Mouse (Mus musculus) heart, postnatal 10 days (tissue): ENCODE measurements around the gene Pld6. TPM values are rescaled to one million over a fixed set of nuclear protein-coding genes. Genes with fewer than 3 reads are reported as not detected.
"Not testable (repeated sequence)": the region's sequence is repeated elsewhere in the genome, so short reads cannot be mapped to it uniquely, and the experiment has no call there.

ENCODE experiments used
- DNase-seq, 2 experiments: peaks; one replicate each; pipeline ENCODE4 v3.0.0; 2021
- intact Hi-C: fragments of 180-260 bp; cut with DNase I; formaldehyde crosslinking; loops from one replicate; pipeline ENCODE4 v1.15.1; 2025
- total RNA-seq, 2 experiments: library from RNA; stranded (reverse); gene quantifications; 2 replicates each; pipeline ENCODE4 v1.2.3; 2021

The Pld6 gene
- total RNA-seq, 2 experiments from 2014 or later: 0.82 to 1.9 TPM

DNA sequence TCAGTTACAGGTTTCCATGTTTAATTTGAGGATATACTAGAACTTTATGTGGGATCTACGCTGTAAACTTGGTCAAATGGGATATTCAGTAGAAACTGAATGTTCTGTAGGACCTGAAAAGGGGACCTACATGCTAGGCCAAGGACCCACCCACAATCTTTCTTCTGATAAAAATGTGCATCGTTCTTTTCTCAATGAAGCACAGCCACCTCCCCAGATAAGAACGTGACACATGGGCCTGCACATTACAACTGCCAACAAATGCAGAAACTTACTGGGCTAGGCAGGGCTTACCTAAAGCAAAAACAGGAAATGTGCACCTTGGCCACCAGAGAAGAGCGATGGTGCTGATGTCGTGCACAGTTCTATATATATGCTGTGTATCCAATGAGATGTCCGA is 32.9 kb downstream of the Pld6 start:
- intact Hi-C loops: no loop called here
- DNase-seq: no peak

DNA sequence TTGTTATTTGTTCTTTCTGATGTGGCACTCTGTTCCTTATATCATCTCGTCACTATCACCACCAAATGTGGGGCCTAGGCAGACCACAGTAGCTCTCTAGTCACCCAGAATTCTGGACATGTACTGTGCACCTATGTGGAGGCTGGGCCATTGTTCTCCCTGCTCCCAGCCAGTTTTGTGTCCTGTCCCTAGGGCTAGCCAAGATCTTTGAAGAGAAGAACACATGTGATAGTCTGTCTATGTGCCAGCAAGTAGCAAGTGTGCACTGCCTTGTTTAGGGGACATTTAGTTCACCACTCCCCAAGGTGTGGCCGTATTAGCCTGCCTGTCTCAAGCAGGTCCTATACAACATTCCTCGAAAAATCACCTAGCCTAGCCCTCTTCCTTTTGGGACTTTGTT is 38.4 kb downstream of the Pld6 start:
- intact Hi-C loops: loop anchor here (5.0 to 10.0 kb wide), 2 partner anchors 107 to 224 kb away; partner anchors contain the start of gene Zkscan17

DNA sequence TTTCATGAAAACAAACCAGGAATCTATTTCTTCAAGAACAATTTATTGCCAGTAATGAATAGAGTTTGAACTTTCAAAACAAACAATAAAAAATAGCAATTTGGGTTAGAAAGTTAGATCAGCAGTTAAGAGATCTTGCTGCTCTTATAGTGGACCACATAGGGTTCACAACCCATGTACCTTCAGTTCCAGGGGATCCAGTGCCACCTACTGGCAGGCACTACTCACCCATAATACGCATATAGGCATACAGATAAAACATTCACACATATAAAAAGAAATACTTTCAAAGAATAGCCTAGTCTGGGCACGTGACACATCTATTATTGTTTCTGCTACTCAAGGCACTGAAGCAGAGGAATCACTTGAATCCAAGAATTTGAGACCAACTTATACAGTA is 40.8 kb downstream of the Pld6 start:
- DNase-seq: peak; percentile 65 to 75
- intact Hi-C loops: loop anchor here (1.0 to 10.0 kb wide), 3 partner anchors 104 to 222 kb away; partner anchors contain the start of gene Zkscan17

More for the DNA sequence above, 38.4 kb downstream of the Pld6 start:
- DNase-seq: no peak

DNA sequence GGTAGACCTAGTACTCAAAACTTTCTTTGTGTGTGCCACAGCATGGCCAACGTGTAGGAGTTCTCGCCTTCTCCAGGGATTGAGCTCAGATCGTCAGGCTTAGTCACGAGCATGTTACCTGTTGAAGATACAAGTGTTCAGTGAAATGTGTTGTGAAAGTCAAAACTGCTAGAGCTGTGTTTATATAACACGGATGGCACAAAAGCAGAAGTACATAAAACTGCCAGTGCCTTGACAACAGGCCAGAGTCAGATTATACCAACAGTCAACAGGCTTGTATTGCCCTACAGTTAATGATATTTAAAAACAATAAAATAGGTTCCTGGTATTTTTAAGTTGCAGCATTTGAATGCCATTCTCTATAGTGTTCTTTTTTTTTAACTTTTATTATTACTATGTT is 41.6 kb downstream of the Pld6 start:
- intact Hi-C loops: loop anchor here (1.0 to 10.0 kb wide), 3 partner anchors 104 to 221 kb away; partner anchors contain the start of gene Zkscan17
- no peak for DNase-seq

DNA sequence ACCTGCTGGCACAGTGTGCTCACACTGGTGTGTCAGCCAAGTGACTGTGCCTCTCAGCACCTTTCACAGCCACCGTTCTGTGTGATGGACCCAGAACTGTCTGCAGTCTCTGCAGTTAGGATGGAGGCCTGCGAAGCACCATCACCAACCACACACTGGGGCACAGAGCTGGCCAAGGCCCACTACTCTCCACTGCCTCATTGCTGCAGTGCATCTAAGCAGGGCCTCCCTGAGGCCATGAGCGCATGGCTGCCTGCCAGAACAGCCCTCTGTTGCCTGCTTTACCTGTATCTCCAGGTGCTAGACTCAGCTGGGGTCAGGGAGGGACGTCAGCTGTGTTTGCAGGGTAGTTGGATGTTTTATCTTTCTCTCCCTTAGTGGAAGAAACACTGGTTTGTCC is 43.1 kb downstream of the Pld6 start:
- intact Hi-C loops: loop anchor here (10.0 kb wide), 1 partner anchor 220 kb away; the partner anchor contains the start of gene Zkscan17
- DNase-seq: no peak

DNA sequence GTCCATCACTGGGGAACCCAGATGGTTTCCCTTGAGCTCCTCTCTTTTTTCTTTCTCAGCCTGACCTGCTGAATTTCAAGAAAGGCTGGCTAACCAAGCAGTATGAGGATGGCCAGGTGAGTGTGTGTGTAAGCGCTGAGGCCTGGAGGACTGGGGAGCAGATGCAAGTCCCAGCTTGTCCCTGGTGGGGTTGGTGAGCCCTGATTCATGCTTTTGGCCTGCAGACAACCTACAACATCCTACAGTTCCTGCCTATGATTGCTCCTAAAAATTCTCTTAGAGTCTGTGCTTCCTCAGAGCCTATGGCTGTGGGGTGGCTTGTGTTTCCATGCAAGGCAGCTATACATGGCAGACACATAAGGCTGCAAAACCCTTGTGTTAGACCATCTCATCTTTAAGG is 43.7 kb downstream of the Pld6 start:
- no peak for DNase-seq
- intact Hi-C loops: loop anchor here (10.0 kb wide), 1 partner anchor 219 kb away; the partner anchor contains the start of gene Zkscan17

- intact Hi-C loops: loop anchor here (10.0 kb wide), 1 partner anchor 219 kb away; the partner anchor contains the start of gene Zkscan17
- no peak for DNase-seq
These were observed 44.1 kb downstream of the Pld6 start for GRCm38 (mm10) chr11:59743307-59743706.

DNA sequence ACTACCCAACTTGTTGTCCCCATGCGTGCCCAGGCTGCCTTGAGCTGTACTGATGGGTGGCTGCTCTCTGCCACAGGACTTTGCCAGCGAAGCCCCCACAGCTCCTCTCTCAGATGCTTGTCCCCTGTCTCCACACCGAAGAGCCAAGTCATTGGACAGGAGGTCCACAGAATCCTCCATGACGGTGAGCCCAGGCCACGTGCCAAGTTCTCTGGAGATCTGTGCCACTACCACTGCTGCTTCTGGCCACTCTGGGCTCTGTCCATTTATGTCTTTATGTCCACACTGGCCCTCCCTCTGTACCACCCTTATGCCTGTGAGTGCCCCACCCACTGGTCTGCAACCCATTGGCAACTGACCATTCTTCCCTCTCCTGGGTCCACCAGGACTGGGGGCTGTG is 45.5 kb downstream of the Pld6 start:
- no peak for DNase-seq
- intact Hi-C loops: loop anchor here (10.0 kb wide), 1 partner anchor 217 kb away; the partner anchor contains the start of gene Zkscan17

- intact Hi-C loops: loop anchor here (10.0 kb wide), 1 partner anchor 215 kb away; the partner anchor contains the start of gene Zkscan17
- DNase-seq: no peak
These were observed 47.4 kb downstream of the Pld6 start for GRCm38 (mm10) chr11:59739996-59740395.

- intact Hi-C loops: no loop called here
- DNase-seq: no peak
These were observed 50.2 kb downstream of the Pld6 start for GRCm38 (mm10) chr11:59737250-59737649.

DNA sequence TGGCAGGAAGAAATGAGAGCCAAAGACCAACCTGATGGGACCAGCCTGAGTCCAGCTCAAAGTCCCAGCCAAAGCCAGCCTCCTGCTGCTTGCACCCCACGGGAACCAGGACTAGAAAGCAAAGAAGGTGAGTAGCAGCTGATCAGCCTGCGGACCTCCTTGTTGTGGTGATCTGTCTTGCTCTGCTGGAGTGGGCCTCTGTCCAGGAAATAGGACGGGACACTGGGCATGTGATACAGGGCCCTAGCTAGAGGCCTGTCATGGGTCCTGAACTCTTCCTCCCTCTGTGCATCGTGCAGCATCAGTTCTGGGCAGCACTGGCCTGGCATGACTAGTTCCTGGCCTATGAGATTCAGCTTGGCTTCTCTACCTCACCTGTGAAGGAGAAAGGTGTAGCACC is 51.5 kb downstream of the Pld6 start:
- DNase-seq, intact Hi-C loops: not testable (repeated sequence)

DNA sequence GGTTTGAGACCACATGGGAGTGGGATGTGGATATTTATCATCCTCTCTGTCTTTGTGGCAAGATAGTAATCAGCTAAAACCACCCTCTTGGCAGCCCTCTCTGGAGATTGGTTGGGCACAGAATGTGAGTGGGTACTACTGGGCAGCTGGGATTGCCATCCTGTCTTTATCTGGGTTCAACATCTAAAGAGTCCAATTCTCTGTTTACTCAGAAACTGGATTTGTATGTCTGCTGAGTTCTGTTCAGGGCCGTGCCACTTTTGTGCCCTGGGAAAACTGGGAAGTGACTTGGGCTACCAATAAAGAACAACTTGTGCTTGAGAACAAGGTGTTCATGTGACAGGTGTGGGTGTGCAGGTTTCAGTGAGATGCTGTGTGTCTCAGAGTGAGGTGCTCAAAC is 53.1 kb downstream of the Pld6 start:
- DNase-seq: no peak
- intact Hi-C loops: loop anchor here (5.0 kb wide), 2 partner anchors 72 to 102 kb away; partner anchors contain the start of gene Mprip

Other genes starting within 250 kb of the Pld6 start
- under 1 TPM; 0.19 to 0.64 TPM for gene Nlrp3, start 246.1 kb downstream of the Pld6 start, total RNA-seq
- gene Olfr222, start 211.4 kb downstream of the Pld6 start, total RNA-seq: not detected
- not detected for gene Olfr223, start 194.4 kb downstream of the Pld6 start, total RNA-seq
- 100 to 1,000 TPM; 210 to 229 TPM for gene Mprip, start 126.3 kb downstream of the Pld6 start, total RNA-seq
- gene Flcn, start 22.4 kb upstream of the Pld6 start, total RNA-seq: 10 to 100 TPM; 33.6 to 38.1 TPM
- gene Nt5m, start 51.8 kb upstream of the Pld6 start, total RNA-seq: 10 to 100 TPM; 27.3 to 27.4 TPM
- gene Cops3, start 52.2 kb upstream of the Pld6 start, total RNA-seq: 10 to 100 TPM; 71.3 to 71.9 TPM
- gene Med9, start 160.6 kb upstream of the Pld6 start, total RNA-seq: 10 to 100 TPM; 24.3 to 24.4 TPM
- gene Rasd1, start 177.3 kb upstream of the Pld6 start, total RNA-seq: 10 to 100 TPM in 1 of 2 experiments, 1 to 10 TPM in 1; 7.3 to 12.4 TPM